Mouse (Mus musculus): ENCODE measurements around the gene Sh3d19.
A peak's percentile ranks its signal among the peaks of the same experiment; 100 is the strongest.

- TF ChIP-seq POLR2A (IDR thresholded peaks at IDR 0.05; ENCODE audit: borderline replicate concordance, extremely low read depth, low read depth, low read length) (no peak), CTCF (IDR thresholded peaks at IDR 0.05; ENCODE audit: insufficient read depth, low read length) (peak; percentile 60)
Measured at GRCm38 (mm10) chr3:86110077-86110476, 139.2 kb downstream of the Sh3d19 start.

Data from lung, adult 2 months (tissue).